Mouse (Mus musculus): ENCODE data around the gene Rpa3. TPM values are rescaled to one million over a fixed set of nuclear protein-coding genes. Genes with fewer than 3 reads are reported as not detected.
A peak's percentile ranks its signal among the peaks of the same experiment; 100 is the strongest.

The Rpa3 gene
- polyA plus RNA-seq, 1 experiment from 2014 or later: 187 TPM

- Histone ChIP-seq H3K9me3 (no peaks in the 10 kb centered on the region), H3K36me3 (replicated peaks) (peaks cover 8% of the 10 kb centered on the region), H3K4me1 (no peaks in the 10 kb centered on the region), H3K4me3 (replicated peaks) (no peak overlapping the region), H3K9ac (no peak overlapping the region), H3K27me3 (no peaks in the 10 kb centered on the region), H3K4me2 (no peak overlapping the region), H3K27ac (no peak overlapping the region)
- no peak for ATAC-seq (ENCODE audit: low FRiP score)
- WGBS: 8% methylated on average over 1 of the region's 1 CpGs
These were observed 16.1 kb upstream of the Rpa3 start for GRCm38 (mm10) chr6:8275098-8275497.

- Histone ChIP-seq H3K9ac (no peak overlapping the region), H3K27me3 (no peaks in the 10 kb centered on the region), H3K4me1 (no peaks in the 10 kb centered on the region), H3K36me3 (replicated peaks) (peaks cover 8% of the 10 kb centered on the region), H3K4me3 (replicated peaks) (no peak overlapping the region), H3K9me3 (no peaks in the 10 kb centered on the region), H3K27ac (no peak overlapping the region), H3K4me2 (no peak overlapping the region)
- ATAC-seq (ENCODE audit: low FRiP score): peak; percentile 67; the same call in 1 of the 2 replicates
- WGBS: 33% methylated on average over 6 of the region's 6 CpGs
These were observed 15.5 kb upstream of the Rpa3 start for GRCm38 (mm10) chr6:8274387-8275054.

- Histone ChIP-seq H3K36me3 (replicated peaks) (peaks cover 4% of the 10 kb centered on the region), H3K9ac (no peak overlapping the region), H3K4me3 (replicated peaks) (no peak overlapping the region), H3K27ac (no peak overlapping the region), H3K9me3 (no peaks in the 10 kb centered on the region), H3K4me2 (no peak overlapping the region), H3K4me1 (no peaks in the 10 kb centered on the region), H3K27me3 (no peaks in the 10 kb centered on the region)
- no peak for ATAC-seq (ENCODE audit: low FRiP score)
- 93% methylated on average over 3 of the region's 3 CpGs for whole genome bisulfite sequencing
These were observed 12.1 kb upstream of the Rpa3 start for GRCm38 (mm10) chr6:8271047-8271446.

- Histone ChIP-seq H3K4me2 (peak overlapping the region; percentile 87), H3K4me3 (replicated peaks) (peak overlapping the region; percentile 81), H3K4me1 (peaks cover 19% of the 10 kb centered on the region), H3K27ac (peak overlapping the region; percentile 77), H3K27me3 (no peaks in the 10 kb centered on the region), H3K9ac (peak overlapping the region; percentile 74), H3K9me3 (no peaks in the 10 kb centered on the region), H3K36me3 (replicated peaks) (peaks cover 4% of the 10 kb centered on the region; the same call in 1 of the 2 replicates)
- ATAC-seq (ENCODE audit: low FRiP score): no peak
- under 1% methylated on average over 8 of the region's 8 CpGs for WGBS
These were observed 683 bp upstream of the Rpa3 start for GRCm38 (mm10) chr6:8259667-8260044.

GRCm38 (mm10) chr6:8258316-8258715 lies 657 bp downstream of the Rpa3 start:
- H3K4me3 ChIP-seq (replicated peaks): peak overlapping the region; percentile 81
- no peaks in the 10 kb centered on the region for H3K27me3 ChIP-seq
- H3K4me1 ChIP-seq: peaks cover 19% of the 10 kb centered on the region
- H3K9me3 ChIP-seq: no peaks in the 10 kb centered on the region
- peak overlapping the region; percentile 86; the same call in 1 of the 2 replicates for H3K27ac ChIP-seq
- WGBS: 8% methylated on average over 6 of the region's 6 CpGs
- peak overlapping the region; percentile 72 for H3K4me2 ChIP-seq
- ATAC-seq (ENCODE audit: low FRiP score): no peak
- H3K36me3 ChIP-seq (replicated peaks): peaks cover 15% of the 10 kb centered on the region; the same call in 1 of the 2 replicates
- peak overlapping the region; percentile 82 for H3K9ac ChIP-seq

- H3K9ac ChIP-seq: no peak overlapping the region
- H3K9me3 ChIP-seq: no peaks in the 10 kb centered on the region
- H3K4me1 ChIP-seq: no peaks in the 10 kb centered on the region
- H3K36me3 ChIP-seq (replicated peaks): peaks cover 37% of the 10 kb centered on the region
- no peak for ATAC-seq (ENCODE audit: low FRiP score)
- 94% methylated on average over 3 of the region's 3 CpGs for WGBS
- H3K4me2 ChIP-seq: no peak overlapping the region
- no peaks in the 10 kb centered on the region for H3K27me3 ChIP-seq
- H3K27ac ChIP-seq: no peak overlapping the region
- no peak overlapping the region for H3K4me3 ChIP-seq (replicated peaks)
These were observed 30.4 kb downstream of the Rpa3 start for GRCm38 (mm10) chr6:8228596-8228995.

GRCm38 (mm10) chr6:8227035-8227434 lies 31.9 kb downstream of the Rpa3 start:
- no peaks in the 10 kb centered on the region for H3K9me3 ChIP-seq
- no peak overlapping the region for H3K4me2 ChIP-seq
- H3K4me1 ChIP-seq: no peaks in the 10 kb centered on the region
- no peak for ATAC-seq (ENCODE audit: low FRiP score)
- H3K4me3 ChIP-seq (replicated peaks): no peak overlapping the region
- H3K27me3 ChIP-seq: no peaks in the 10 kb centered on the region
- peaks cover 32% of the 10 kb centered on the region for H3K36me3 ChIP-seq (replicated peaks)
- WGBS: 85% methylated on average over 3 of the region's 3 CpGs
- H3K9ac ChIP-seq: no peak overlapping the region
- H3K27ac ChIP-seq: no peak overlapping the region

- no peaks in the 10 kb centered on the region for H3K9me3 ChIP-seq
- no peak for ATAC-seq (ENCODE audit: low FRiP score)
- H3K4me2 ChIP-seq: peak overlapping the region; percentile 55
- H3K4me3 ChIP-seq (replicated peaks): no peak overlapping the region
- H3K36me3 ChIP-seq (replicated peaks): peaks cover 11% of the 10 kb centered on the region
- H3K9ac ChIP-seq: no peak overlapping the region
- WGBS: 84% methylated on average over 3 of the region's 3 CpGs
- no peak overlapping the region for H3K27ac ChIP-seq
- H3K4me1 ChIP-seq: peaks cover 10% of the 10 kb centered on the region
- no peaks in the 10 kb centered on the region for H3K27me3 ChIP-seq
These were observed 48.3 kb downstream of the Rpa3 start for GRCm38 (mm10) chr6:8210661-8211060.

GRCm38 (mm10) chr6:8209866-8210186 lies 49.1 kb downstream of the Rpa3 start:
- H3K4me1 ChIP-seq: peaks cover 10% of the 10 kb centered on the region
- 12% methylated on average over 10 of the region's 10 CpGs for WGBS
- H3K36me3 ChIP-seq (replicated peaks): peaks cover 3% of the 10 kb centered on the region; the same call in 1 of the 2 replicates
- no peaks in the 10 kb centered on the region for H3K9me3 ChIP-seq
- H3K9ac ChIP-seq: peak overlapping the region; percentile 90
- H3K27ac ChIP-seq: peak overlapping the region; percentile 89; the same call in 1 of the 2 replicates
- H3K4me2 ChIP-seq: peak overlapping the region; percentile 55
- H3K4me3 ChIP-seq (replicated peaks): peak overlapping the region; percentile 79
- ATAC-seq (ENCODE audit: low FRiP score): peak; percentile 5; the same call in 1 of the 2 replicates
- H3K27me3 ChIP-seq: no peaks in the 10 kb centered on the region

- Histone ChIP-seq H3K9me3 (no peaks in the 10 kb centered on the region), H3K27me3 (no peaks in the 10 kb centered on the region), H3K9ac (peak within 1 kb of the TSS; percentile 90), H3K27ac (peak within 1 kb of the TSS; percentile 89), H3K4me3 (replicated peaks) (peak within 1 kb of the TSS; percentile 79), H3K4me1 (peaks cover 10% of the 10 kb centered on the region), H3K36me3 (replicated peaks) (no peaks in the 10 kb centered on the region; the same call in 1 of the 2 replicates), H3K4me2 (peak within 1 kb of the TSS; percentile 55)
- peak; percentile 98 for ATAC-seq (ENCODE audit: low FRiP score)
- under 1% methylated on average over 80 of the region's 90 CpGs for WGBS
These were observed 49.7 kb downstream of the Rpa3 start, which contains the start of gene Mios for GRCm38 (mm10) chr6:8209047-8209865. Gene Mios, plus strand, starts transcription at chr6:8209222.

Data from forebrain, embryonic 12.5 days (tissue).